Mouse (Mus musculus): ENCODE measurements around the gene Morc1. TPM values are rescaled to one million over a fixed set of nuclear protein-coding genes. Genes with fewer than 3 reads are reported as not detected.

Morc1 gene
- total RNA-seq, 2 experiments from 2014 or later = 0.26 to 0.45 TPM

- intact Hi-C loops (cut with DNase I) = no loop called here
- DNase-seq (ENCODE audit: extremely low spot score in 1 of 2, low spot score in 2 of 2) = no peak
Measured at GRCm38 (mm10) chr16:48613783-48614182, 182.7 kb downstream of the Morc1 start.

- no peak for DNase-seq (ENCODE audit: extremely low spot score in 1 of 2, low spot score in 2 of 2)
- intact Hi-C loops (cut with DNase I) = no loop called here
Measured at GRCm38 (mm10) chr16:48620510-48620909, 189.5 kb downstream of the Morc1 start.

DNA sequence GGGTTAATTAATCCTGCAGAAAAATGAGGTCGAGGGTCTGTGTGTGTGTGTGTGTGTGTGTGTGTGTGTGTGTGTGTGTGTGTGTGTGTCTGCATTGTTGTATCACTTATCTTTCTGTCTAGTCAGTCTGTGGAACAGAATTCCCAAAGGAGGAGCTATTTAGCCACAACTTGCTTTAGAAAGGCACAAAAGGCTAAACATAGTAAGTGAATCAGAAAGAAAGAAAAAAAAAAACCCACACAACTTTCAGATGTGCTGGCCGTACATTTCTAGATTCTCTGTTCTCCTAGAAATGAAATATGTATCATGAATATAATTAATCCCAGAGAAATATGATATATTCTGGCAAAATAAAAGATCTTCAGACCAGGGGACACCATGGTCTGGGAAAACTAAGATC lies 190.0 kb downstream of the Morc1 start:
- DNase-seq (ENCODE audit: extremely low spot score in 1 of 2, low spot score in 2 of 2) = no peak
- intact Hi-C loops (cut with DNase I) = no loop called here

- no peak for DNase-seq (ENCODE audit: extremely low spot score in 1 of 2, low spot score in 2 of 2)
- intact Hi-C loops (cut with DNase I) = no loop called here
Measured at GRCm38 (mm10) chr16:48623447-48623846, 192.4 kb downstream of the Morc1 start.

DNA sequence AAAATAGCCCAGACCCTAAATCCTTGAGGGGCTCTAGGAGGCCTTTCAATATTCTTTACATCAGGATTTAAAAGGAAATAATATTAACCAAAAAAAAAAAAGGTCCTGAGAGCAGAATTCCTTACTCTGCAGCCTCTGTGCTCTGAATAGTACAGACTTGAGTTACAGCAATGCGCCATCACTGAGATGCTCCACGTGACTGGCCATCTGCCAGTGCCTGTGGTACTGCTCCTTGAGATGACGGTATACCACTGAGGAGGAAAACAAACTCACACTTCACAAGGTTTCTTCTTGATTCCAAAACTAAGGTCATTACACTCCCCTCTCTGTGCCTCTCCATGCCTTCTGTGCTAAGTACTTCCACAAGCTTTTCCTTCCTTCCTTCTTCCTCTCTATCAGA lies 195.1 kb downstream of the Morc1 start:
- peak in 1 of 2 experiments; percentile 24 for DNase-seq (ENCODE audit: extremely low spot score in 1 of 2, low spot score in 2 of 2)
- intact Hi-C loops (cut with DNase I) = no loop called here

DNA sequence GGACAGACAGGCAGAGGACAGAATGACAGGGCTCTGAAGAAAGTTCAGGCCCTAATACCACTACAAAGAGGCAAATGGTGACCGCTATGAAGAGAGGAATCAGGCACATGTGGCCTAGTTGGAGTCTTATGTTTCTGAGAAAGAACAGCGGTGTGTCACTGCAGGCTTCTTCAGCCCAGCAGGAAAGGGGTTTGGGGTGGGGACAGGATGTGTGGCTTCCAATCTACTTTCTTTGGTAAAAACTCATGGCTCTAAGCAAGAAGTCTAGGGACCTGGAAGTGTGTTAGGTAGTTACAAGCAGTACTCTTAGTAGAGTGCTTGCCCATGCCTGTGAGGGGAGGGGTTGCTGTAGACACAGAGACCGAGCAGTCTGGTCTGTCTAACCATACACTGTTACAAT lies 196.3 kb downstream of the Morc1 start:
- intact Hi-C loops (cut with DNase I) = no loop called here
- no peak for DNase-seq (ENCODE audit: extremely low spot score in 1 of 2, low spot score in 2 of 2)

- intact Hi-C loops (cut with DNase I) = no loop called here
- no peak for DNase-seq (ENCODE audit: extremely low spot score in 1 of 2, low spot score in 2 of 2)
Measured at GRCm38 (mm10) chr16:48629710-48630109, 198.7 kb downstream of the Morc1 start.

GRCm38 (mm10) chr16:48630466-48630865 lies 199.4 kb downstream of the Morc1 start:
- DNase-seq (ENCODE audit: extremely low spot score in 1 of 2, low spot score in 2 of 2) = no peak
- intact Hi-C loops (cut with DNase I) = no loop called here

DNA sequence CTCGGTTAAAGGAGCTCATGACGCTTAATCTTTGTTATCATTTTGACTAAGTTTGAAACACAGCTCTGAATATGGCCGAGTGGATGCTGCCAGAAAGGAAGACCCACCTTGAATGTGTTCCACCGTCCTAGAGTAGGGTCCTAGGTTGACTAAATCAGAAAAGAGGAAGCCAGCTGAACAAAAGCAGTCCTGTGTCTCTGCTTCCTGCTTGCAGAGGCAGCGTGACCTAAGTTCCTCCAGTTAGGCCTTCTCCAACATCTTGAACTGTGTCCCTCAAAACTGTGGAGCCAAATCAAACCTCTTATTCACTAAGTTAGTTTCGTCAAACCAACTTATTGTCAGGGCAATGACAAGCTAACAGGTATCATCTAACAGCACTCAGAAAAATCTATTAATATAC lies 201.3 kb downstream of the Morc1 start:
- no peak for DNase-seq (ENCODE audit: extremely low spot score in 1 of 2, low spot score in 2 of 2)
- intact Hi-C loops (cut with DNase I) = no loop called here

GRCm38 (mm10) chr16:48646246-48646645 lies 215.2 kb downstream of the Morc1 start:
- no peak for DNase-seq (ENCODE audit: extremely low spot score in 1 of 2, low spot score in 2 of 2)
- intact Hi-C loops (cut with DNase I) = no loop called here

GRCm38 (mm10) chr16:48671696-48672095 lies 240.7 kb downstream of the Morc1 start:
- intact Hi-C loops (cut with DNase I) = no loop called here
- no peak for DNase-seq (ENCODE audit: extremely low spot score in 1 of 2, low spot score in 2 of 2)

GRCm38 (mm10) chr16:48672664-48673063 lies 241.6 kb downstream of the Morc1 start:
- intact Hi-C loops (cut with DNase I) = no loop called here
- DNase-seq (ENCODE audit: extremely low spot score in 1 of 2, low spot score in 2 of 2) = no peak

GRCm38 (mm10) chr16:48675607-48676006 lies 244.6 kb downstream of the Morc1 start:
- intact Hi-C loops (cut with DNase I) = no loop called here
- DNase-seq (ENCODE audit: extremely low spot score in 1 of 2, low spot score in 2 of 2) = peak; percentile 78 to 86

DNA sequence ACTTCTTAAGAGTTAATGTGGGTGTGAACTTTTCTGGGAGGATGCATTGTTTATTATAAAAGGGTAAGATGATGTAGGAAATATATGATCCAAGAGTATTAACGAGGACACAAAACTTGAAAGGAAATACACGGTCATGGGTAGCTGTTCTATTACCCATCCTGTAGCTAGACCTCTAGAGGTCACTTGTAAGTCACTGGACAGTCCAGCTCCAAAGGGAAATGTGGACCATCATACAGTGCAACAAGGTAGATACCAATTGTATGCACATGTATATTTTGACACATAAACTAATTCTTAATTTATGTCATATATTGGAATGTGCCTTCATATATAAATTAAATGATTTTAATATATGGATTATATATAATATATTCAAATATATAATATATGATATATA lies 245.2 kb downstream of the Morc1 start:
- no peak for DNase-seq (ENCODE audit: extremely low spot score in 1 of 2, low spot score in 2 of 2)
- intact Hi-C loops (cut with DNase I) = no loop called here

DNA sequence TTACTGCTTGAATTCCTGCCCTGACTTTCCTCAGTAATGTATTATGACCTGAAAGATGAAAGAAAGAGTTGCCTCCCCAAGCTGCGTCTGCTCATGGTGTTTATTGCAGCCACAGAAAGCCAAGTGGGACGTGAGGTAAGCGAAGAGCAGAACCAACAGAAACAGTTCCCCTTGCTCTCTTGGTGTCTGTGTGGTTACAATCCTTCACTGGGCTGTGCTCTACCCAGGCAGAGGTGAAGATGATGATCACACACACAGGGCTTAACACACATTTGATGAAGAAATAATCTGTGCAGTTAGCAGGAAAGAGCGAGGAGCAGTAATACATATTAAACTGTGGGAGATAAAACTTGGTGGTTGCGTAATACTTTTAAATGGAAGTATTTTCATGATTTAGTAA lies 246.3 kb downstream of the Morc1 start:
- no peak for DNase-seq (ENCODE audit: extremely low spot score in 1 of 2, low spot score in 2 of 2)
- intact Hi-C loops (cut with DNase I) = no loop called here

- intact Hi-C loops (cut with DNase I) = no loop called here
- no peak for DNase-seq (ENCODE audit: extremely low spot score in 1 of 2, low spot score in 2 of 2)
Measured at GRCm38 (mm10) chr16:48678029-48678428, 247.0 kb downstream of the Morc1 start.

Other genes with a start within 250 kb of the Morc1 start
- gene Dppa4, start 147.5 kb upstream of the Morc1 start, total RNA-seq (2021) = not detected
- not detected for gene Dppa2, start 127.3 kb upstream of the Morc1 start, total RNA-seq (2021)
- not detected for gene Gm5485, start 18.8 kb upstream of the Morc1 start, total RNA-seq (2021)